Mouse (Mus musculus): ENCODE data around the gene Sdr42e1. TPM values are rescaled to one million over a fixed set of nuclear protein-coding genes. Genes with fewer than 3 reads are reported as not detected.
A peak's percentile ranks its signal among the peaks of the same experiment; 100 is the strongest.

Sdr42e1 gene
- total and polyA plus RNA-seq, 2 experiments from 2014 or later: 3.3 to 5.9 TPM

GRCm38 (mm10) chr8:117658990-117659389 lies 14.5 kb downstream of the Sdr42e1 start:
- TF ChIP-seq CTCF (IDR thresholded peaks at IDR 0.05): peak; percentile 30; the same call in 1 of the 2 replicates
- H3K4me2 ChIP-seq (ENCODE audit: low read depth, low read length, poor library complexity, severe bottlenecking): no peak overlapping the region
- H3K4me3 ChIP-seq (ENCODE audit: low read depth, low read length): no peak overlapping the region
- WGBS: 77% methylated on average over 7 of the region's 7 CpGs
- no peak overlapping the region for H3K9ac ChIP-seq (replicated peaks; ENCODE audit: low read length, poor library complexity, severe bottlenecking)
- H3K27ac ChIP-seq (ENCODE audit: low read depth, low read length): no peak overlapping the region
- H3K4me1 ChIP-seq (ENCODE audit: insufficient read depth, low read length): no peaks in the 10 kb centered on the region
- no peak for DNase-seq (ENCODE audit: low spot score)
- ATAC-seq (ENCODE audit: low FRiP score): no peak
- H3K36me3 ChIP-seq (ENCODE audit: insufficient read depth, low read length): no peaks in the 10 kb centered on the region; the same call in 1 of the 2 replicates
- H3K9me3 ChIP-seq (ENCODE audit: low read length): no peaks in the 10 kb centered on the region
- no peaks in the 10 kb centered on the region for H3K27me3 ChIP-seq (ENCODE audit: insufficient read depth, low read length)

GRCm38 (mm10) chr8:117652318-117652717 lies 21.2 kb downstream of the Sdr42e1 start:
- Histone ChIP-seq H3K27me3 (ENCODE audit: insufficient read depth, low read length) (no peaks in the 10 kb centered on the region), H3K4me3 (ENCODE audit: low read depth, low read length) (no peak overlapping the region), H3K9me3 (ENCODE audit: low read length) (no peaks in the 10 kb centered on the region), H3K36me3 (ENCODE audit: insufficient read depth, low read length) (no peaks in the 10 kb centered on the region), H3K4me1 (ENCODE audit: insufficient read depth, low read length) (no peaks in the 10 kb centered on the region), H3K9ac (replicated peaks; ENCODE audit: low read length, poor library complexity, severe bottlenecking) (no peak overlapping the region), H3K27ac (ENCODE audit: low read depth, low read length) (no peak overlapping the region), H3K4me2 (ENCODE audit: low read depth, low read length, poor library complexity, severe bottlenecking) (no peak overlapping the region)
- TF ChIP-seq CTCF (IDR thresholded peaks at IDR 0.05): no peak
- DNase-seq (ENCODE audit: low spot score) (no peak), ATAC-seq (ENCODE audit: low FRiP score) (no peak)
- WGBS: 100% methylated on average over 1 of the region's 1 CpGs

GRCm38 (mm10) chr8:117646440-117646839 lies 27.0 kb downstream of the Sdr42e1 start:
- no peak for TF ChIP-seq CTCF (IDR thresholded peaks at IDR 0.05)
- H3K9me3 ChIP-seq (ENCODE audit: low read length): no peaks in the 10 kb centered on the region
- no peaks in the 10 kb centered on the region for H3K36me3 ChIP-seq (ENCODE audit: insufficient read depth, low read length)
- H3K4me1 ChIP-seq (ENCODE audit: insufficient read depth, low read length): no peaks in the 10 kb centered on the region
- H3K27me3 ChIP-seq (ENCODE audit: insufficient read depth, low read length): no peaks in the 10 kb centered on the region
- H3K9ac ChIP-seq (replicated peaks; ENCODE audit: low read length, poor library complexity, severe bottlenecking): no peak overlapping the region
- no peak for ATAC-seq (ENCODE audit: low FRiP score)
- no peak for DNase-seq (ENCODE audit: low spot score)
- H3K27ac ChIP-seq (ENCODE audit: low read depth, low read length): no peak overlapping the region
- no peak overlapping the region for H3K4me3 ChIP-seq (ENCODE audit: low read depth, low read length)
- no peak overlapping the region for H3K4me2 ChIP-seq (ENCODE audit: low read depth, low read length, poor library complexity, severe bottlenecking)
- WGBS: 75% methylated on average over 5 of the region's 5 CpGs

GRCm38 (mm10) chr8:117646020-117646419 lies 27.5 kb downstream of the Sdr42e1 start:
- peak; percentile 96 for TF ChIP-seq CTCF (IDR thresholded peaks at IDR 0.05)
- DNase-seq (ENCODE audit: low spot score): peak; percentile 80
- H3K4me1 ChIP-seq (ENCODE audit: insufficient read depth, low read length): no peaks in the 10 kb centered on the region
- WGBS: 55% methylated on average over 2 of the region's 2 CpGs
- H3K9ac ChIP-seq (replicated peaks; ENCODE audit: low read length, poor library complexity, severe bottlenecking): no peak overlapping the region
- no peak for ATAC-seq (ENCODE audit: low FRiP score)
- H3K9me3 ChIP-seq (ENCODE audit: low read length): no peaks in the 10 kb centered on the region
- H3K27me3 ChIP-seq (ENCODE audit: insufficient read depth, low read length): no peaks in the 10 kb centered on the region
- no peaks in the 10 kb centered on the region for H3K36me3 ChIP-seq (ENCODE audit: insufficient read depth, low read length)
- no peak overlapping the region for H3K27ac ChIP-seq (ENCODE audit: low read depth, low read length)
- H3K4me2 ChIP-seq (ENCODE audit: low read depth, low read length, poor library complexity, severe bottlenecking): no peak overlapping the region
- no peak overlapping the region for H3K4me3 ChIP-seq (ENCODE audit: low read depth, low read length)

- no peak for DNase-seq (ENCODE audit: low spot score)
- Histone ChIP-seq H3K9ac (replicated peaks; ENCODE audit: low read length, poor library complexity, severe bottlenecking) (no peak overlapping the region), H3K4me1 (ENCODE audit: insufficient read depth, low read length) (no peaks in the 10 kb centered on the region), H3K27ac (ENCODE audit: low read depth, low read length) (no peak overlapping the region), H3K27me3 (ENCODE audit: insufficient read depth, low read length) (no peaks in the 10 kb centered on the region), H3K36me3 (ENCODE audit: insufficient read depth, low read length) (no peaks in the 10 kb centered on the region), H3K9me3 (ENCODE audit: low read length) (no peaks in the 10 kb centered on the region), H3K4me3 (ENCODE audit: low read depth, low read length) (no peak overlapping the region), H3K4me2 (ENCODE audit: low read depth, low read length, poor library complexity, severe bottlenecking) (no peak overlapping the region)
- TF ChIP-seq CTCF (IDR thresholded peaks at IDR 0.05): no peak
- no peak for ATAC-seq (ENCODE audit: low FRiP score)
- 70% methylated on average over 5 of the region's 5 CpGs for WGBS
These were observed 28.0 kb downstream of the Sdr42e1 start for GRCm38 (mm10) chr8:117645486-117645885.

- Histone ChIP-seq H3K27me3 (ENCODE audit: insufficient read depth, low read length) (no peaks in the 10 kb centered on the region), H3K9me3 (ENCODE audit: low read length) (no peaks in the 10 kb centered on the region), H3K36me3 (ENCODE audit: insufficient read depth, low read length) (no peaks in the 10 kb centered on the region), H3K9ac (replicated peaks; ENCODE audit: low read length, poor library complexity, severe bottlenecking) (no peak overlapping the region), H3K27ac (ENCODE audit: low read depth, low read length) (no peak overlapping the region), H3K4me1 (ENCODE audit: insufficient read depth, low read length) (no peaks in the 10 kb centered on the region), H3K4me3 (ENCODE audit: low read depth, low read length) (no peak overlapping the region), H3K4me2 (ENCODE audit: low read depth, low read length, poor library complexity, severe bottlenecking) (no peak overlapping the region)
- WGBS: 95% methylated on average over 9 of the region's 9 CpGs
- TF ChIP-seq CTCF (IDR thresholded peaks at IDR 0.05): no peak
- DNase-seq (ENCODE audit: low spot score): no peak
- no peak for ATAC-seq (ENCODE audit: low FRiP score)
These were observed 33.9 kb downstream of the Sdr42e1 start for GRCm38 (mm10) chr8:117639631-117640030.
